Comparison of ENCODE assay signal across 22 mouse cellular contexts in genomic region chr16:40328249-40328820, GRCm38 (mm10).
A peak's percentile ranks its signal among the peaks of the same experiment; 100 is the strongest.
DNase-seq lines count a peak whose midpoint lies in the region; ATAC-seq and TF ChIP-seq lines count a peak whose summit lies in the region.
"Had no signal": no experiment of that assay in that cellular context is flagged by ENCODE, and none has a peak within 500 bp of the region (broad histone marks: within the 10 kb centered on the region; RNA-seq: fewer than 3 reads in every experiment).

No protein-coding gene starts in this region.

- 33% methylated on average over 7 of the region's 7 CpGs for WGBS in kidney, postnatal 0 days
- WGBS in kidney, adult 2 months = 24% methylated on average over 7 of the region's 7 CpGs
- 79% methylated on average over 7 of the region's 7 CpGs for WGBS in neural tube, embryonic 13.5 days
- 53% methylated on average over 7 of the region's 7 CpGs for WGBS in stomach, postnatal 0 days

- peak; percentile 27 for DNase-seq in cerebellum, postnatal 10 days
- DNase-seq in cerebellum, adult 18-20 months = no peak
- peak; percentile 19 for DNase-seq in kidney, postnatal 0 days (ENCODE audit: low spot score)
- DNase-seq in kidney, adult 2 months = no peak
- DNase-seq in neural tube, embryonic 10.5 days (ENCODE audit: extremely low spot score, low spot score) = no peak
- no peak for DNase-seq in stomach, postnatal 0 days (ENCODE audit: low spot score)
- no peak for DNase-seq in ovary, adult 18-20 months (ENCODE audit: low spot score)
- DNase-seq: cerebellum, adult 9-11 months; gastrocnemius, postnatal 36 days; heart, postnatal 10 days; kidney, postnatal 10 days; thymus, adult 18-20 months; thymus, postnatal 36 days had no signal

- H3K4me3 ChIP-seq in kidney, postnatal 0 days (replicated peaks; ENCODE audit: low read depth, low read length) = no peak overlapping the region
- H3K4me3 ChIP-seq in kidney, adult 2 months (ENCODE audit: insufficient read depth, low read depth, low read length) = no peak overlapping the region
- H3K4me3 ChIP-seq in neural tube, embryonic 13.5 days = no peak overlapping the region
- no peak overlapping the region for H3K4me3 ChIP-seq in stomach, postnatal 0 days (ENCODE audit: low read depth, low read length)
- H3K4me3 ChIP-seq: forebrain, embryonic 12.5 days; heart, embryonic 12.5 days; hindbrain, embryonic 10.5 days; intestine, embryonic 15.5 days; limb, embryonic 13.5 days had no signal

- H3K27ac ChIP-seq in kidney, postnatal 0 days = no peak overlapping the region
- H3K27ac ChIP-seq in kidney, adult 2 months (ENCODE audit: insufficient read depth, low read depth, low read length) = no peak overlapping the region
- H3K27ac ChIP-seq in neural tube, embryonic 13.5 days (replicated peaks) = no peak overlapping the region
- no peak overlapping the region for H3K27ac ChIP-seq in stomach, postnatal 0 days (replicated peaks)
- H3K27ac ChIP-seq: forebrain, embryonic 12.5 days; hindbrain, embryonic 10.5 days; intestine, embryonic 15.5 days; limb, embryonic 13.5 days; liver, embryonic 14.5 days; macrophage had no signal

- ATAC-seq in kidney, postnatal 0 days (replicated peaks; ENCODE audit: low FRiP score, low read depth) = no peak
- ATAC-seq in neural tube, embryonic 13.5 days (ENCODE audit: low read depth) = peak; percentile 43; the same call in 1 of the 2 replicates
- peak; percentile 63 for ATAC-seq in stomach, postnatal 0 days (ENCODE audit: low FRiP score, low TSS enrichment)
- ATAC-seq: hindbrain, embryonic 16.5 days; intestine, embryonic 15.5 days had no signal

- no peaks in the 10 kb centered on the region for H3K9me3 ChIP-seq in kidney, postnatal 0 days (replicated peaks; ENCODE audit: low read length)
- no peaks in the 10 kb centered on the region for H3K9me3 ChIP-seq in neural tube, embryonic 13.5 days
- no peaks in the 10 kb centered on the region for H3K9me3 ChIP-seq in stomach, postnatal 0 days (ENCODE audit: control insufficient read depth, low read length)
- H3K9me3 ChIP-seq: forebrain, embryonic 12.5 days; heart, embryonic 12.5 days; hindbrain, embryonic 10.5 days; intestine, embryonic 15.5 days; limb, embryonic 13.5 days had no signal

- H3K36me3 ChIP-seq in kidney, postnatal 0 days (ENCODE audit: insufficient read depth, low read length) = no peaks in the 10 kb centered on the region
- H3K36me3 ChIP-seq in kidney, adult 2 months (ENCODE audit: control insufficient read depth, insufficient read depth, low read length) = no peaks in the 10 kb centered on the region
- no peaks in the 10 kb centered on the region for H3K36me3 ChIP-seq in neural tube, embryonic 13.5 days
- no peaks in the 10 kb centered on the region for H3K36me3 ChIP-seq in stomach, postnatal 0 days (ENCODE audit: control insufficient read depth, insufficient read depth, low read length)
- H3K36me3 ChIP-seq: forebrain, embryonic 12.5 days; heart, embryonic 12.5 days; hindbrain, embryonic 10.5 days; intestine, embryonic 15.5 days; limb, embryonic 13.5 days had no signal

- TF ChIP-seq EP300 in stomach, postnatal 0 days (optimal IDR thresholded peaks at IDR 0.05) = no peak

- no peak overlapping the region for H3K9ac ChIP-seq in kidney, postnatal 0 days (ENCODE audit: low read depth, low read length)
- no peak overlapping the region for H3K9ac ChIP-seq in neural tube, embryonic 13.5 days
- no peak overlapping the region for H3K9ac ChIP-seq in stomach, postnatal 0 days (ENCODE audit: low read length)
- H3K9ac ChIP-seq: forebrain, embryonic 12.5 days; heart, embryonic 12.5 days; intestine, embryonic 15.5 days; limb, embryonic 13.5 days; liver, embryonic 14.5 days had no signal

- no peaks in the 10 kb centered on the region for H3K4me1 ChIP-seq in kidney, postnatal 0 days (replicated peaks; ENCODE audit: insufficient read depth, low read length)
- H3K4me1 ChIP-seq in kidney, adult 2 months (ENCODE audit: control insufficient read depth, insufficient read depth, low read length) = no peaks in the 10 kb centered on the region
- no peaks in the 10 kb centered on the region for H3K4me1 ChIP-seq in neural tube, embryonic 13.5 days (replicated peaks)
- H3K4me1 ChIP-seq in stomach, postnatal 0 days (replicated peaks; ENCODE audit: control insufficient read depth, insufficient read depth) = no peaks in the 10 kb centered on the region
- H3K4me1 ChIP-seq: forebrain, embryonic 12.5 days; heart, embryonic 12.5 days; hindbrain, embryonic 10.5 days; intestine, embryonic 15.5 days; limb, embryonic 13.5 days had no signal

- no peaks in the 10 kb centered on the region for H3K27me3 ChIP-seq in kidney, postnatal 0 days (ENCODE audit: insufficient read depth, low read length)
- H3K27me3 ChIP-seq in kidney, adult 2 months (replicated peaks; ENCODE audit: control insufficient read depth, insufficient read depth, low read length) = no peaks in the 10 kb centered on the region
- H3K27me3 ChIP-seq in neural tube, embryonic 13.5 days = no peaks in the 10 kb centered on the region
- H3K27me3 ChIP-seq in stomach, postnatal 0 days (ENCODE audit: control insufficient read depth, insufficient read depth, low read length) = no peaks in the 10 kb centered on the region
- H3K27me3 ChIP-seq: forebrain, embryonic 12.5 days; heart, embryonic 12.5 days; intestine, embryonic 15.5 days; limb, embryonic 13.5 days had no signal

- TF ChIP-seq CTCF in kidney, postnatal 0 days (IDR thresholded peaks at IDR 0.05; ENCODE audit: low read depth) = no peak
- no peak for TF ChIP-seq CTCF in kidney, adult 2 months (conservative IDR thresholded peaks at IDR 0.05; ENCODE audit: insufficient read depth, insufficient read length, low read depth, low read length)
- no peak for TF ChIP-seq CTCF in stomach, postnatal 0 days (IDR thresholded peaks at IDR 0.05; ENCODE audit: low read depth)

- no peak for TF ChIP-seq POLR2A in kidney, adult 2 months (IDR thresholded peaks at IDR 0.05; ENCODE audit: low read depth, low read length)

- no peak overlapping the region for H3K4me2 ChIP-seq in kidney, postnatal 0 days (ENCODE audit: low read length)
- H3K4me2 ChIP-seq in neural tube, embryonic 13.5 days = no peak overlapping the region
- H3K4me2 ChIP-seq in stomach, postnatal 0 days (replicated peaks; ENCODE audit: low read depth) = no peak overlapping the region
- H3K4me2 ChIP-seq: forebrain, embryonic 12.5 days; heart, embryonic 12.5 days; intestine, embryonic 15.5 days; limb, embryonic 13.5 days had no signal

Comparison
In these comparisons a context has a peak if more than half of its experiments do, and no peak if none do; other contexts are left out.
1. DNase-seq: peak in cerebellum, postnatal 10 days (2 of 2) and kidney, postnatal 0 days (single experiment); none in cerebellum, adult 18-20 months (0 of 2), kidney, adult 2 months (single experiment), neural tube, embryonic 10.5 days (single experiment), stomach, postnatal 0 days (single experiment) and ovary, adult 18-20 months (single experiment).